Mouse (Mus musculus): ENCODE measurements around the gene Ash1l.

- TF ChIP-seq MAX (IDR thresholded peaks at IDR 0.05; ENCODE audit: low read depth): no peak
- no peak for TF ChIP-seq POLR2A (IDR thresholded peaks at IDR 0.05; ENCODE audit: insufficient read length, low read depth)
- no peak for TF ChIP-seq USF1 (IDR thresholded peaks at IDR 0.05; ENCODE audit: low read depth)
- TF ChIP-seq TCF12 (IDR thresholded peaks at IDR 0.05; ENCODE audit: insufficient read depth, poor library complexity, severe bottlenecking): no peak
- TF ChIP-seq MYOD1 (IDR thresholded peaks at IDR 0.05; ENCODE audit: control insufficient read depth in 1 of 3, insufficient read length in 2 of 3, low read depth in 2 of 3): no peak
Measured at GRCm38 (mm10) chr3:88944109-88944508, 6.3 kb upstream of the Ash1l start.

Data from myocyte (in vitro differentiated cells).